Mouse (Mus musculus): ENCODE data around the gene Tent4b.
A peak's percentile ranks its signal among the peaks of the same experiment; 100 is the strongest.

Gene Tent4b

DNA sequence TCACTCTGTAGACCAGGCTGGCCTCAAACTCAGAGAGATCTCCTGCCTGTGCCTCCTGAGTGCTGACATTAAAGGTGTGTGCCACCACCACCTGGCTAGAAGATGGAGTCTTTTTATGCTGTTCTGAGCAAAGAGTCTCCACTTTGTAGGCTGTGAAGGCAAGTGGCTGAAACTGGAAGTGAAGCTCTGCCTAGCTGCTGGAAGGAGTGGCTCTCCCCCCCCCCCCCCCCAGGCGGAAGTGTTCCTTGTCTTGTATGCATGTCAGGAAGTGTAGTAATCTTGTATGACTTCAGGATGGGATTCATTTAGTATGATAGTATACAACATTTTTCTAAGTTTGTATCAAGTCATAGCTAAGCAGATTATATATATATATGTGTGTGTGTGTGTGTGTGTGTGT is 29.8 kb downstream of the Tent4b start:
- no peak for DNase-seq

DNA sequence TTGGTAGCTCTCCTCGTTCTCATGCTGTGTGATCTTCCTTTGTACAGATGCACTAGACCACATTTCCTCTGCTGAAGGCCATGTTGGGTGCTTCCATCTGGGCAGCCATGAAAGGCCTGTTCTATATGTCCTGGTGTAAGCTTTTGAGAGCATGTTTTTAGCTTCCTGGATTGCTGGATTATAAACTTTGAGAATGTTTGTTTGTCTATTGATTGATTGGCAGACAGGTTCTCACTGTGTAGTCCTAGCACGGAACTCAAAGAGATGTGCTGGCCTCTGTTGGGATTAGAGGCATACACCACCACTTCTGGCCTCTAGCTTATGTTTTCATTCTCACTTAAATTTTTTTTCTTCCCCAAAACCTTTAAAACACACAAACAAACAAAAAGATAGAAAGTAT is 37.7 kb downstream of the Tent4b start:
- no peak for DNase-seq

DNA sequence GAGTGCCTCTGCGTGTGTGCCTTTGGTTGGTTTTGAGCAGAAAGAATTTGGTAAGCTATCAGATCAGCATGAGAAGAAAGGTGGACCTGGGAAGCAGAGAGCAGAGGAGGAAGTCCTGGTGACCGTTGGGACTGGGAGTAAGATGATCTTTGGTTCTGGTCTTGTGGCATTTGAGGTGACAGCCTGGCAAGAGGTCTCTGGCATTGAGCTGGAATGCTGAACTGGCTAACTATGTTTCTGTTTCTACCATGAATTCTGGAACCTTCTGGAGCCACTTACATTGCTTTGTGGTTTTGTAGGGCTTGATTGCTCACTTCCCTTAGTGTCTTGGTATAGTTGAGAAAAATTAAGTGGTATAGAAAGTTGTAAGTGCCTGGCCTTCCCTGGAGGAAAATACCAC is 38.6 kb downstream of the Tent4b start:
- DNase-seq: no peak

DNA sequence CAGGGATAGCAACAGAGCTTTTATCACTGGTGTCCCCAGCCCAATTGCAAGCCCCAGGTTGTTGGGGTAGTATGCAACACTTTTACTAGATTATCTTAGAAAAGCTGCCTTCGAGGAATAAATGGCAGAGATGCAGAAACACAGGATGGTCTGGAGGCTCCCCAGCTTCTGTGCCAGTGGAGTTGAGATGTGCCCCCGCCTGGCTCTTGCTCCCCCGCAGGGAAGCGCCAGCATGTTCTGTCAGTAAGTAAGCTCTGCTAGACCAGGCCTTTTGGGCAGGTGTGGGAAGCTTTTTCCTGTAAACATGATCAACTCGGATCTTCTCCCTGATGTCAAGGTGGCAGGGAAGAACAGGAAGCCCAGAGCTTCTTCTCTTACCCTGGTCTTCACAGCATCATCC is 40.3 kb downstream of the Tent4b start:
- no peak for DNase-seq

DNA sequence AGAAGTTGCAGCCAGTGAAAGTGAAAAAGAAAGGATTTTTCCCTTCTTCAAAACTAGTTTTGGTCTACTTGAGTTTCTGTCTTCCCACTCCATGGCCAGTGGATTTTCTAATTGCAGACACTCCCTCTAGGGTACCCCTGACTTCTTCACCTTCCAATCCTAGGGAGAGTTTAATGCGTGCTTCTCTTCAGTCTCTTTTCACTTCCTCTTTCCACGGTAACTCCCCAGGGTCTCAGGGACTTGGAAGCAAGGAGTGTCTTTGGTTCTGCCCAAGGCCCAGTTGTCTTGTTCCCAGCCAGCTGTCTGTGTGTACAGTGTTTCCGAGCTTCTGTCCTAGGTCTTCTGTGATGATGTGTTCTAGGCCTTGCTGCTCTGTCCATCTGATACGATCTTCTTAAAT is 42.9 kb downstream of the Tent4b start:
- no peak for DNase-seq

DNA sequence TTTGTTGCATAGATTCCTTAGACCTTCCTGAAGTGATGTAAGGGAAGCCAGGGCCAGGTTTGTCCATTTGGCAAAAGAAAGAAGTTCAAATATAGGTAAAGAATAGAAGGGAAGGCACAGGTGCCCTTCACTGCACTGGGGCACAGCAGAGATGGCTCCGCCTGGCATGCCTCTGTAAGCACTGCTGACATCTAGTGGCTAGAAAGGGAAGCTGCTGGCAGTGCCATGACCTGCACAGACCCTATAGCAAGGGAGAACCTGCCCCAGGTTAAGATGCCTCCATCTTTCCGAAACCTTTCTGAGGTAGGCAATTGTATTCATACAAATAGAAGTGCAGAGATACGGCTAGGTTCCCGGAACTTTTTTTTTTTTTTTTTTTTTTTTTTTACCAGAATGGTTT is 45.3 kb downstream of the Tent4b start:
- peak; percentile 64 to 70 for DNase-seq

DNA sequence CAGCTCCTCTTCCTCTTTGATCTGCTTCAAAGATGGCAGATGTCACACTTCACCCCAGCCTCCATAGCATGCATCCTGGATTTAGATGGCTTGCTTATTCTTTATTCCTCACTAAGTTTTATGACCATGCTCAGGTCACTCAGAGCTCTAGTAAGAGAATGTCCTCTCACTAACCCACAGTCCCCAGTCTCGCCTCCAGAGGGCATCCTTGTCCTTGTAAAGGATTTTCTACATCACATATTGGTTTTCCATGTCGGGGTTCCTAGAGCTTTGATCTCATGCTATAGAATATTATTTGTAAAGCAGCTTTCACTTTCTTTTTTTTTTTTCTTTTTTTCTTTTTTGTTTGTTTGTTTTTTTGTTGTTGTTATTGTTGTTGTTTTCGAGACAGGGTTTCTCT is 53.8 kb downstream of the Tent4b start:
- peak; percentile 48 to 55 for DNase-seq

DNA sequence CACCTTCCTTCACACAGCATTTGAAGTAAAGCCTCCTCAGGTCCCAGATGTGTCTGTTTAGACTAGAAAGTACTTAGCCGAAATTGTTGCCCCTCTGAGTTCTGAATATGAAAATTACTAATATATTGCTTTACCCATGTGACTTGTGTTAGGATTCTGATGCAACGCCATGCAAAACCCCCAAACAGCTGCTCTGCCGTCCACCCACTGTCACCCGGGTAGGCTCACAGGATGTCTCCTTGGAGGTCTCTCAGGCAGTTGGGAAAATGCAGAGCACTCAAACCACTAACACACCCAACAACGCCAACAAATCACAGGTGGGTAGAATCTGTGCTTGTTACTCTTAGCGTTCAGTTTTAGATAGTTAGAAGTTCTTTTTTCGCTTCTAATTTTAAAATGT is 55.9 kb downstream of the Tent4b start:
- DNase-seq: no peak

DNA sequence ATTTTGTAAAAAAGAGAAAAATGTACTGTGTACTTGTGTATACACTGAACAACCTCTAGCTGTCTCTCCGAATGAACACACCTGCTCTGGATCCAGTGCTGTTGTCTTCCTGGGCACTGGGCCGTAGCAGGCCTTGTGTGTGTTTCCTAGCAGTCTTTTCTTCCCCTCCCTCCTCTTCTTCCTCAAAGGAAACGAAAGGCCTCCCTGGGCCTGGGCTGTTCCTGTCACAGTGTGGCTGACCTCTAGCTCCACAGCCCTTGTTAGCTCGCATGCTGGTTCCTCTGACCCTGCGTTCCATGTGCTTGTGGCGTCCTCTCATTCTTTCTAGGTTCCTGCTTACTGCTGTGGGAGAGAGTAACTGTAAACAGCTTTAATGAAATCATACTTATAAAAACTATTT is 59.0 kb downstream of the Tent4b start:
- no peak for DNase-seq

DNA sequence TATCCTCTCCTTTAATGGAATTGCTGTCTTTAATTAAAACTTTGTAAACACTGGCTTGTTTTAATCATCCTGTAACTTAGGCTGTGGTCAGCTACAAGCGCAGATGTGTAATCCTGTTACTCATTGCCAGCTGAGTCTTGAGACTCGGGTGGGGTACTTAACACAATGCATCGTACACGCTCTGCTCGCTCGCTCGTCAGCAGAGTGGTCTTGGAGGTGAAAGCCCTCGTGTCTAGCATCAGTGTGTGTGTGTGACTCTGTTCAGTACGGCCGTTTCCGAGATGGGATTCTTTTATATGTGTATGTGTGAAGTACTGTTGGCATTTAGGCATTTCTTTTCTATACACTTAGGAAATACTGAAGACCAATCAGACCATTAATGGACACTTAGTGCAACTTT is 59.5 kb downstream of the Tent4b start:
- DNase-seq: no peak

DNA sequence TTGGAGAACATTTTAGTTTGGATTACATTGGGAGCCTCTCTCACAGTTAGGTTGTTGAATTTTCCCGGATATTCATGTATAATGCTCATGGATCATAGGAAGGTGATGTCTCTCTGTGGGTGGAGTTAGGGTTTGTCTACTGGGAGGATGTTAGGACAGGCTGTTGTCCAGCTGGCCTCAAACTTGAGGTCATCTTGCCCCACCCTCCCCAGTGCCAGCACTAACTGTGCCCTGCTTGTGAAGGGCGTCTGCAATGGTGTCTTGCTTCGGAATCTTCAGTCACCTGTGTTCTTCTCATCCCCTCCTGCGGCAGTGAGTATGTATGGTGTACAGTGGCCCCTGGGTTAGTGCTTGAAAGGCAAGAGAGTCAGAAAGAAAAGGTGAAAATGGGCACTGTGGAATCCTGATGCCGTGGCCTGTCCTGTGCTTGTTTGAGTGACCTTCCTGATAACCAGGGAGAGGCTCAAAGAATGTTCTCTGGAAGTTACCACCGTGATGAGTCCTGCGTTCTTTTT is 61.5 kb downstream of the Tent4b start:
- DNase-seq: no peak

DNA sequence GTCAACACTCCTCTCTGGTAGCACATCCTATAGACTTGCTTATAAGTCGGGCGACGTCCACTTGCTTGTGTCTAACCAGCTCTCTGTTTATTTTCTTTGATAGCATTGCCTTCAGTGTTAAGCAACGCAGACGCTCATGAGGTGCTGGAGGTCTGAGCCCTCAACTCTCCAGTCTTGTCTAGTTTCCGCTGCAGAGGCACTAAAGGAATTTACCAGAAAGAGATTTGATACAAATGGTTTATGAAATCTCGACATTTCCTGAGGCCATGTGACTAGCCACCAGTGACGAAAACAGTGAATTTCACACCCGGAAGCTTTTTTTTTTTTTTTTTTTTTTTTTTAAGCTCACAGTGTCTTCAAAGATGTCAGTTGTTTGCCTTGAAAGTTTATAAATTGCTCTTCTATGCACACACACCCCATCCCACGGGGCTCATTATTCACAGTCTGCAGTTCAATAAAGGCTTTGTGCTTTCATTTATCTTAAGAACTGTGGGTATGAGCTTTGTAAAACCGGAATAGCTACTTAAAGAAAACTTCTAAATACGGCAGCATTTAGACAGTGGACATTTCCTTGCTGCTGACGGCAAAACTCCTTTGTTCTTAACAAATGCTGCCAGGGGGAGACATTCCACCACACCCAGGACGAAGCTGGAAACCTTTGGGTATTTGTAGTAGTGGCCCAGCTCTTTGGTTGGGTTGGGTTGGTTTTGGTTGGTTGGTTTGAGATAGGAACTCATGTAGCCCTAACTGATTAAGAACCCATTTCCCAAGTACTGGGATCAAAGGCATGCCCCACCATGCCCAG is 64.0 kb downstream of the Tent4b start:
- no peak for DNase-seq

DNA sequence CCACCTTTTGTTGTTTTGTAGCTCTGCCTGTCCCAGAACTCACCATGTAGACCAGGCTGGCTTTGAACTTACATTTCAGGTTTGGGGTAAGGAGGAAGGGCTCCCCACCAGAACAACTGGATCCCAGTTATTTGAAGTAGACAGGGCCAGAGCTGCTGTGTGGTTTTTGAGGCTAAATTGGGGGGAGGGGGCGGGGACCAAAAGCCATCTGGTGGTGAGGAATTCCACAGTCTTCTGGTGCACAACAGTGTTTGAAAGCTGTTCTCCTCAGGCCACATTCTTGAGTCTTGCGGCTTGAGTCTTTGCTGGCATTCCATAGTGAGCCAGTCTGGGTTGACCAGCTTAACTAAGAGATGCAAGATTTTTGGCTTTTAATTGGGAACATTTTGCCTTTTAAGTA is 66.5 kb downstream of the Tent4b start:
- DNase-seq: no peak

DNA sequence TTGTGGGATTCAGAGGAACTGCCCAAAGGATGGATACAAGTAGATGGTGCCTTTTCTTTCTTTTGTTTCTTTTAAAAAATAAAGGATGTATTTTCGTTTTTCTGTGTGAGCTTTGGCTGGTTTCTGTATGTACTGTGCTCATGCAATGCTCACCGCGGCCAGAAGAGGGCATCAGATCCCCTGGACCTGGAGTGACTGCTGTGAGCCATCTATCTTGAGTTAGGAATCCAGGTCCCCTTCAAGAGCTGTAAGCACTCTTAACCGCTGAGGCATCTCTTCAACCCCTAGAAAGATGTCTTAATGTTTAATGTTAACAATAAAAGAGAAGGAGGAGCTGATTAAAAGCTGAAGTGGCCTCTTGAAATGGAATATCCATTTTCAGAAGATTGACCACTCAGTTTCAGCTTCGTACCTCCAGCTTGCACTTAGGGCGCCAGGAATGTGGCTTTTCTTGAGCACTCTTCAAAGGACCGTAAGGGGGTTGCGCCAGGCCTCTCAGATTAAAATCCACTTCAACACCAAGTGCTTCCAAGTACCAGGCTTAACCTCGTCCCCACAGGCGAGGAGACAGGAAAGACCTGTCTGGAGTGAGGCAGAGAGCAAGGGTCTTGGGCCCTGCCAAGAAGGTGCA is 67.3 kb downstream of the Tent4b start:
- DNase-seq: peak; percentile 90 to 92

DNA sequence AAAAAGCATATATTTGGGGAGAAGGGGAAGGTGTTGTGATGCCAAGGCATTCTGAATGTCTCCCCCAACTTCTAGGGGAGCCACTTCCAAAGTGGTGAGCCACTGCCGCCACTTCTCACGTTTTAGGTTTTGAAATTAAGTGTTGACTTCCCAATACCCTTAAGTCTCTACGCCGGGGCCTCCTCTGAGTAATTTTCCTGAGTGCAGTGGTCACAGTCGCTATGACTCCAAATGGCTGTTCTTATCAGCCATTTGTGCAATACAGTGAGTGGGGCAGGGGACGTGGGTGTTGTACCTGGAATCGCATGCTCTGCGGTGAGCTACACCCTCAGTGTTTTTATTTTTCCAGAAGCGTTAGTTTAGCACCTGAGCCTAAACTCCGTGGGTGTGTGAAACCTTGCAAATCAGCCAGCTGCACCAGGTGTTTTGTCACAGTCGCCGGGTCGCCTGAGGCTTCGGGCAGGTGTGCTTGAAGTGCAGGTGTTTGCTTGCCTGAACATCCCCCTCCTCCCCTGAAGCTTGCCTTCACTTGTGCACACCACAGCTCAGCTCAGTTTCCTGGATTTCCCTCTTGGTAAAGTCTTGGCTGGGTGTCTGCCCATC is 67.9 kb downstream of the Tent4b start:
- peak in 1 of 2 experiments; percentile 57 for DNase-seq

DNA sequence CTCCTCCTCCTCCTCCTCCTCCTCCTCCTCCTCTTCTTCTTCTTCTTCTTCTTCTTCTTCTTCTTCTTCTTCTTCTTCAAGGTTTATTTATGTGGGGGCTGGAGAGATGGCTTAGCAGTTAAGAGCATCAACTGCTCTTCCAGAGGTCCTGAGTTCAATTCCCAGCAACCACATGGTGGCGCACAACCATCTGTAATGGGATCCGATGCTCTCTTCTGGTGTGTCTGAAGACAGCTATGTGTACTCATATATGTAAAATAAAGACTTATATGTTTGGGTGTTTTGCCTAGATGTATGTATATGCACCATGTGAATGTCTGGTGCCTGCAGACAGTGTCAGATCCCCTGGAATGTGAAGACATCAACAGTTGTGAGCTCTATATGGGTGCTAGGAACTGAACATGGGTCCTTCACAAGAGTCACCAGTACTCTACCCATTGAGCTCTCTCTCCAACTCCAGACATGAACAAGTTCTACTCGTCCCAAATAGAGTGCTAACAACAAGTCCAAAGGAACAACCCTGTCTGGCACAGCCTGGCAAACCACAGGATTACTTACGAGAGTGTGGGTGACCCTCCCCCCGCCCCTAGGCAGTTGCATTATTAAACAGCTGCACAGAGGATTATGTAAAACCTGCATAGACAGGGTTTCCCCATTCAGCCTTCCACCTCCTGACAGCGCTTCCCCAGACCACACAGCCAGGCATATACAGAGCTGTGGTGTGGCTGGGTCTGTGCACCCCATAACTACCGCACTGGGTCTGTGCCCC is 70.3 kb downstream of the Tent4b start:
- DNase-seq: no peak

DNA sequence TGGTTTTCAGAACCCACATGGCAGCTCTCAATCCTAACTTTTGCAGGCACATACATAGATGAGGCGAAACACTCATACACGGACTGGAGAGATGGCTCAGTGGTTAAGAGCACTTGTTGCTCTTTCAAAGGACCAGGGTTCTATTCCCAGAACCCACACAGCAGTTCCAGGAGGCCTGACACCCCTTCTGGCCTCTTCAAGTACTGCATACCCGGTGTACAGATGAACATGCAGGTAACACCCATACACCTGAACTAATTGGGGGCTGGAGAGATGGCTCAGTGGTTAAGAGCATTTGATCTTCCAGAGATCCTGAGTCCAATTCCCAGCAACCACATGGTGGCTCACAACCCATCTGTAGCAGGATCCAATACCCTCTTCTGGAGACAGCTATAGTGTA is 71.1 kb downstream of the Tent4b start:
- no peak for DNase-seq

DNA sequence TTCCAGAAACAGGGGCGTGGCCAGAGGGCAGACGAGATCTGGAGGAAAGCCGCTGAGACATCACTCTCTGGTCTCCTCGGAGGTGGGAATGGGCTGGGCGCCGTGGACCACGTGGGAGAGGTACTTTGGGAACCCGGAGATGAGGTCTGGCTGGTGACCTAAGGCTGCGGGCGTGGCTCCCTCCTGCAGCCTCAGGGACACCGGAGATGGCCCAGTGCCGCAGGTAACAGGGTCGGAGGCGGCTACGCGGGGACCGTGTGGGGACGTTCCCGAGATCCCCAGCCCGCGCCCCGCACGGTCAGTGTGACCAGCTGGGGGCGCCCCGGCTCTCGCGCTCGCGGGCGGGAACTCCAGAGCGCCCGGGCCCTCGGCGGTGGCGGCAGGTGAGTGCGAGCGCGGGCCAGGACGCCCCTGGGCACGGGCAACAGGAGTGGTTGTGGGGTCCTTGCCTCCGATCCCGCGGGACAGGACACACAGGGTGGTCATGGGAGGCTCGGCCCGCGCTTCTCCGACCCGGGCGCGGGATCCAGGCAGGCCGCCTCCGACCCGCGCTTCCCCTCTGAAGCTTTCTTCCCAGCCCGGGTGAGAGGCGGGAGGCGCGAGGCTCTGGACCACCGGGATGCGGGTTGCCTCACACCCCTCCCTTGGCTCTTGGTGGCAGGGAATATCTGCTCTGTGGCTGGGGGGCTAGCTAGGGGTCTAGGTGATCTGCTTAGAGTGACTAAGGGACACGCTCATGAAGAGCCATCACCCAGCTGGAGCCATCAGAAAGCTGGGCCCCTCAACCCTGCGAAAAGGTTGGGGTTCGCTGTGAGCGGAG is 73.4 kb downstream of the Tent4b start, which contains the start of gene Adcy7:
TSS of gene Adcy7 (plus strand) at position 173 of the 820 bp plus-strand sequence.
- peak; percentile 60 to 62 for DNase-seq

DNA sequence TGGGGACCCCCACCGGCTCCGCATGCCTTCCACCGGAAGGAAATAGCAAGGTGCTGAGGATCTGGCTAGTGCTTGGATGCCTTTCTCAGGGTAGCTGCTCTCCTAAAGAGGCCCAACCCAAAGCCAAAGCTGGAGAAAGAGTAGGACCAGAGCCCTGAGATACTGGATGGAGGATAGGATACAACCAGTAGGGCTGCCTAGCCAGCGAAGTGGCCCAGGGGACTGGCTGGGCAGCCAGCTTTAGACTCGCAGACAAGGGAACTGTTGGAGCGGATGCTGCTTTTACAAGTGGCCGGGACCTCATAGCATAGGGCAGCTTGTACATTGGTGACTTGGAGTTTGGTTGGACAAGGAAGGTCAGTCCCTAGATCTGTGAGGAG is 74.0 kb downstream of the Tent4b start:
- no peak for DNase-seq

DNA sequence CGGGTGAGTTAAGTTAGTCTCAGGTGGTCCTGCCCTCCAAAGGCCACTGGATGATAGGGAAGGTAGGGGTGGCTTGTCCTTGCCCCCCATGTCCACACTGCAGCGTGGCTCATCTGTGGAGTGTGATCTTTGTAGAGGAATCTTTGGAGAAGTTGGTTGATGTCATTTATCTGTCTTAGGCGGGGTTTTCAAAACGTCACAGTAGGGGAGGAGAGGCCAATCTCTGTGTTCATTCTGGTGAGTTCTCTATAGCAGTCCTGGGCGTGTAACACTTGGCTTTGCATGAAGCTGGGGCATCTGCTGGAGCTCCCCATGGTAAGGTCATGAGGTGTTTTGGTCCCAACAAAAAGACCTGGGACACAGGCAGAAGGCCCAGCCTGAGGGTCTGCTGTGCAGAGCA is 75.1 kb downstream of the Tent4b start:
- no peak for DNase-seq

DNA sequence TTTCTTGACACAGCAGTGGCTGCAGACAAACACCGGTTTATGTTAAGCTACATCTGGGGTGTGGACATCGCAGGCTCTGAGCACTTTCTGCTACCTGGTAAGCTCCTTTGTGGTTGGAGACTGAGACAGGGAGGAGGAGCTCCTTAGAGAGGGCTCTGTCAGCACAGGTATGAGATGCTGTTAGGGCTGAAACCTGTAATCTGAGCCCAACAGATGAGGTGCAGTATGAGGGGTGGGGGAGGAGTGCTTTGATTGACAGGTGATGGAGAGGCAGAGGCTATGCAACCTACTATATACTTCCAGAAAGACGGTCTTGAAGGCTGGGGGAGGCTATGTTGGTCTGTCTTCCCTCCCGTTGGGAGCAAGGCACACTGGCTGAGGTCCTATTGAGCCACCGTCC is 80.2 kb downstream of the Tent4b start:
- DNase-seq: no peak

DNA sequence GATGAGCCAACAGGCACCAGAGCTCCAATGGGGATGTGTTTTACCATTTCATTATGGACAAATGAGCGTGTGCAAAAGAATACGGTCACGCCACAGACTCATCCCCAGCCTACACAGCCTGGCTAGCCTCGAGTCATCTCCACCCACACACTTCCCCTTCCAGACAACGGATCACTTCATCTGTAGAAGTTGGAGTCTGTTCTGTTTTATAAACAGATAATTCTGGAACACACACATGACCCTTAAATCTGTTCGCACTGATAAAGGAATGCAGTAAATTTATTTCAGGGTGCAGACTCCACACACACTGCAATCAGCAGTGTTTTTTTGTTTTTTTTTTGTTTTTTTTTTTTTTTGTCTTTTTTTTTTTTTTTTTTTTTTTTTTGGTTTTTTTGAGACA is 80.7 kb downstream of the Tent4b start:
- DNase-seq: no peak
